Mouse (Mus musculus) embryonic fibroblast, embryonic 13.5 days (primary cell): ENCODE data around the gene Ipcef1.

ENCODE experiments used
- CTCF ChIP-seq: IDR thresholded peaks from 2 replicates; pipeline ENCODE4 v1.5.1; 2011; ENCODE audit warnings: mild to moderate bottlenecking, control low read depth, low read length, moderate library complexity, borderline replicate concordance; ENCODE audit not compliant: insufficient read depth
- POLR2A ChIP-seq: IDR thresholded peaks from 2 replicates; pipeline ENCODE4 v1.6.1; 2011; ENCODE audit warnings: low read depth, mild to moderate bottlenecking, control low read depth, low read length, moderate library complexity

DNA sequence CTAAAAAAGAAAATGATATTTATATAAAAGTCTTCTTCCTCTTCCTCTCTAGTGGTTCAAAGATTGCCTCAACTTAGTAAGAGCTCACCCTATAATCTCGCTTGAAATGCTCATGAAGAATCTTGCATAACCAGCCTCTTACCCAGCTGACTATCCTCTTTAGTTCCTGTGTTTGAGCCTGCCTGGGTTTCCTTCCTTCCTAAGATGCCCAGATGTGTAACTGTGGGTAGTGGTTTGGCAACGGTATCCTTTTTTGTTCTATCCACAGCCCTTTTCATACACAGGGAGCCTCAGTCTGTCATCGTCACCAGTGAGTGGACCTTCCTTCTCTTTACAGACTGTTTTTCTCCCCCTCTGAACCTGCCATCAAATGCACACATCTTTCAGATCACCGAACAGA is 66.0 kb downstream of the Ipcef1 start:
- TF ChIP-seq CTCF (no peak), POLR2A (no peak)
